Comparison of ENCODE assay signal across 12 mouse cellular contexts in the genomic region with DNA sequence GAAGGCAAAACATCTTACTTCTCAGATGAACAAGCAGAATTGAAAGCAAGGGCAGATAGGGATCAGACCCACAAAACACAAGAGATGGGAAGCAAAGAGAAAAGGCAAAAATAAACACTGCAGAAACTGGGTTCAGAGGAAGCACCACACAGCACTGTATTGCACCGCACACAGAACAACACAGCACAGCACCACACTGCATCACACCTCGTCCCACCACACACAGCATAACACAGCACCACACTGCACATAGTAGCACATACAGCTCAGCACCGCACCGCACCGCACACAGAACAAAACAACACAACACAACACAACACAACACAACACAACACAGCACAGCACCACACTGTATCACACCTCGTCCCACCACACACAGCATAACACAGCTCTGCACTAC. TPM values are rescaled to one million over a fixed set of nuclear protein-coding genes. Genes with fewer than 3 reads are reported as not detected.
DNase-seq lines count a peak whose midpoint lies in the region; ATAC-seq and TF ChIP-seq lines count a peak whose summit lies in the region.
"Had no signal": no experiment of that assay in that cellular context is flagged by ENCODE, and none has a peak within 500 bp of the region (broad histone marks: within the 10 kb centered on the region; RNA-seq: fewer than 3 reads in every experiment).

No protein-coding gene starts in this region.

- peaks cover 10% of the 10 kb centered on the region for H3K4me1 ChIP-seq in heart, embryonic 11.5 days (ENCODE audit: control insufficient read depth, insufficient read depth, low read length)
- H3K4me1 ChIP-seq in lung, adult 2 months (ENCODE audit: control insufficient read depth, insufficient read depth, low read length) = no peaks in the 10 kb centered on the region
- peaks cover 11% of the 10 kb centered on the region for H3K4me1 ChIP-seq in intestine, embryonic 14.5 days (replicated peaks; ENCODE audit: control insufficient read depth, insufficient read depth, low read length)
- H3K4me1 ChIP-seq in stomach, embryonic 14.5 days (ENCODE audit: control insufficient read depth, insufficient read depth, low read length) = peaks cover 3% of the 10 kb centered on the region; the same call in 1 of the 2 replicates

- ATAC-seq in heart, embryonic 11.5 days (replicated peaks; ENCODE audit: insufficient number of reproducible peaks, low FRiP score, low TSS enrichment) = no peak
- ATAC-seq in intestine, embryonic 14.5 days (replicated peaks; ENCODE audit: low FRiP score, low TSS enrichment, low read depth) = no peak
- peak; percentile 57; the same call in 1 of the 2 replicates for ATAC-seq in stomach, embryonic 14.5 days (ENCODE audit: insufficient number of reproducible peaks, insufficient read depth, low FRiP score, low read depth)

- H3K9ac ChIP-seq in heart, embryonic 11.5 days (ENCODE audit: low read depth, low read length) = peak overlapping the region; percentile 16; the same call in 1 of the 2 replicates
- no peak overlapping the region; the same call in 1 of the 2 replicates for H3K9ac ChIP-seq in intestine, embryonic 14.5 days (ENCODE audit: low read length)
- H3K9ac ChIP-seq in stomach, embryonic 14.5 days (replicated peaks; ENCODE audit: low read depth, low read length) = no peak overlapping the region

- H3K4me2 ChIP-seq in heart, embryonic 11.5 days = peak overlapping the region; percentile 65
- peak overlapping the region; percentile 53 for H3K4me2 ChIP-seq in intestine, embryonic 14.5 days (ENCODE audit: low read length)
- H3K4me2 ChIP-seq in stomach, embryonic 14.5 days (replicated peaks; ENCODE audit: low read depth, low read length) = peak overlapping the region; percentile 48

- H3K4me3 ChIP-seq in heart, embryonic 11.5 days (ENCODE audit: low read depth, low read length) = peak overlapping the region; percentile 8; the same call in 1 of the 2 replicates
- H3K4me3 ChIP-seq in lung, adult 2 months (replicated peaks; ENCODE audit: extremely low read depth, low read depth, low read length) = peak overlapping the region; percentile 60
- H3K4me3 ChIP-seq in intestine, embryonic 14.5 days (ENCODE audit: low read depth, low read length) = peak overlapping the region; percentile 37
- peak overlapping the region; percentile 17 for H3K4me3 ChIP-seq in stomach, embryonic 14.5 days (ENCODE audit: low read depth, low read length)
- H3K4me3 ChIP-seq: left cerebral cortex, adult 2 months had no signal

- no peak for TF ChIP-seq CTCF in lung, adult 2 months (IDR thresholded peaks at IDR 0.05; ENCODE audit: insufficient read depth, low read length)

- no peak for DNase-seq in heart, postnatal 36 days
- DNase-seq in lung, adult 2 months = no peak
- no peak for DNase-seq in lung, postnatal 25 days (ENCODE audit: low spot score)
- DNase-seq in intestine, embryonic 14.5 days (ENCODE audit: low spot score) = no peak
- no peak for DNase-seq in spleen, adult 18-20 months
- no peak for DNase-seq in gastrocnemius, postnatal 36 days
- DNase-seq: adrenal gland, postnatal 10 days; cerebellum, adult 18-20 months had no signal

- no peak overlapping the region for H3K27ac ChIP-seq in heart, embryonic 11.5 days (ENCODE audit: low read depth, low read length)
- H3K27ac ChIP-seq in intestine, embryonic 14.5 days (ENCODE audit: low read depth) = no peak overlapping the region
- no peak overlapping the region for H3K27ac ChIP-seq in stomach, embryonic 14.5 days (ENCODE audit: low read length)
- H3K27ac ChIP-seq: left cerebral cortex, adult 2 months had no signal

- no peak for TF ChIP-seq POLR2A in lung, adult 2 months (IDR thresholded peaks at IDR 0.05; ENCODE audit: borderline replicate concordance, extremely low read depth, low read depth, low read length)

- H3K9me3 ChIP-seq in heart, embryonic 11.5 days (replicated peaks; ENCODE audit: control insufficient read depth, low read length) = no peaks in the 10 kb centered on the region
- no peaks in the 10 kb centered on the region for H3K9me3 ChIP-seq in intestine, embryonic 14.5 days (ENCODE audit: control insufficient read depth, low read length)
- H3K9me3 ChIP-seq in stomach, embryonic 14.5 days (ENCODE audit: control insufficient read depth, low read depth, low read length) = no peaks in the 10 kb centered on the region

- intact Hi-C loops in heart, postnatal 36 days (cut with DNase I) = no loop called here
- intact Hi-C loops in gastrocnemius, postnatal 36 days (cut with DNase I) = no loop called here

- no peaks in the 10 kb centered on the region for H3K27me3 ChIP-seq in heart, embryonic 11.5 days (ENCODE audit: control insufficient read depth, insufficient read depth, low read length)
- no peaks in the 10 kb centered on the region for H3K27me3 ChIP-seq in intestine, embryonic 14.5 days (replicated peaks; ENCODE audit: control insufficient read depth, insufficient read depth, low read length)
- no peaks in the 10 kb centered on the region for H3K27me3 ChIP-seq in stomach, embryonic 14.5 days (ENCODE audit: control insufficient read depth, insufficient read depth, low read length)

- H3K36me3 ChIP-seq in heart, embryonic 11.5 days (ENCODE audit: control insufficient read depth, insufficient read depth, low read length) = no peaks in the 10 kb centered on the region
- no peaks in the 10 kb centered on the region for H3K36me3 ChIP-seq in intestine, embryonic 14.5 days (ENCODE audit: control insufficient read depth, insufficient read depth, low read length)
- no peaks in the 10 kb centered on the region for H3K36me3 ChIP-seq in stomach, embryonic 14.5 days (ENCODE audit: control insufficient read depth, insufficient read depth, low read length)

- 84% methylated on average over 6 of the region's 6 CpGs for WGBS in heart, embryonic 11.5 days (ENCODE audit: insufficient replicate concordance)
- 61% methylated on average over 6 of the region's 6 CpGs for WGBS in lung, adult 2 months
- WGBS in intestine, embryonic 14.5 days = 85% methylated on average over 6 of the region's 6 CpGs
- WGBS in stomach, embryonic 14.5 days = 89% methylated on average over 6 of the region's 6 CpGs

RNA-seq across cellular contexts. Expression of gene Enpep, which starts 1.1 kb away (rescaled TPM):
- 12.9 and 14.0 TPM in 2 replicates for polyA plus RNA-seq in heart, embryonic 11.5 days (2014; fragmentation: Nextera tagmentation; extraction: Ambion mirVana)
- total RNA-seq in heart, postnatal 36 days (2021) = 1 to 10 TPM; 6.3 to 7.8 TPM
- 27.6 and 46.6 TPM in 2 replicates for polyA plus RNA-seq in lung, adult 2 months (2012; rRNA removed)
- polyA plus RNA-seq in intestine, embryonic 14.5 days (2014; fragmentation: Nextera tagmentation; extraction: Ambion mirVana) = 40.4 and 40.9 TPM in 2 replicates
- 16.0 and 16.3 TPM in 2 replicates for polyA plus RNA-seq in stomach, embryonic 14.5 days (2014; fragmentation: Nextera tagmentation; extraction: Ambion mirVana)
- total RNA-seq in gastrocnemius, postnatal 36 days (2021) = 1 to 10 TPM; 2.6 to 3.2 TPM
- total RNA-seq: megakaryocyte progenitor cell, adult 5-6 weeks had no signal

Comparison
In these comparisons a context has a peak if more than half of its experiments do, and no peak if none do; other contexts are left out.
1. H3K4me3 ChIP-seq: peak in every context shown above with its lines; median percentile 60 in lung, adult 2 months; 37 in intestine, embryonic 14.5 days; 17 in stomach, embryonic 14.5 days; 8 in heart, embryonic 11.5 days.